In the genomic region with DNA sequence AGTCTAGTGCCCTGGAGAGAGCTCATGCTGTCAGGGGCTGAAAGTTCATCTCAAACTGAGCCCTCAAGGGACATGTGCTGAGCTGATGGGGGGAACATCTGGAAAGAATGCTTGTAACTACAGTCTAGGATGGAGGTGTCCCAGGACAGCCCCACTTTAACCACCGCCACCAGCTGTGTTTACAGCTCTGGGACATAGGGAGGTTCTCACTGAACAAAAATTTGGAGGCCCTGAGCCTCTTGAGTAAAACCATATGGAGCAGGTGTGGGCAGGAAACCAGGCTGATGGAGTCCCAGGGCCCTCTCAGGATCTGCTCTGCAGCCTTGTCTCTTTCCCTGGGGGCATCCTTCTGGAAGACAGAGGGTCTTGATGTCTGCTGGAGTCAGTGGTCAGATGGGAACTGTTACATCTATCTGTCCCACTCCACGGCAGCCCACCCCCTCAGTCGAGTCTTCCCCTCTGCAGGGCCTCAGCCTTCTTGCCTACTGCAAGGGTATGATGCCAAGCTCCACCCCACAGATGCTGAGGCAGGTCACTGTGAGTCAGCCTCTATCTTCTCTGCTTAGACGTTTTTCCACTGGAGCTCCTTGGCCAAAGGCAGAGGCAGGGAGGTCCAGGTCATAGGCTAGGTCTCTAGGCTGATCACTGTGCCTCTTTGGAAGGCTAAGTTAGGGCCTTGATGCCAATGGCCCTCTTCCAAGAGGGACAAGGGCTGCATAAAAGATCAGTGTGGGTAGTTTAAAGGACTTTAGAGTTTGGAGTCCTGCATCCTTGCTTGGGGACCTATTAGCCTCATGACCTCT, we compare ENCODE assay signal across 10 mouse cellular contexts. TPM values are rescaled to one million over a fixed set of nuclear protein-coding genes. Genes with fewer than 3 reads are reported as not detected.
A peak's percentile ranks its signal among the peaks of the same experiment; 100 is the strongest.
DNase-seq lines count a peak whose midpoint lies in the region; ATAC-seq and TF ChIP-seq lines count a peak whose summit lies in the region.
"Had no signal": no experiment of that assay in that cellular context is flagged by ENCODE, and none has a peak within 500 bp of the region (broad histone marks: within the 10 kb centered on the region; RNA-seq: fewer than 3 reads in every experiment).

No protein-coding gene starts in this region.

- H3K27me3 ChIP-seq in heart, adult 2 months (ENCODE audit: control insufficient read depth, insufficient read depth, low read length) = no peaks in the 10 kb centered on the region
- H3K27me3 ChIP-seq in heart, embryonic 11.5 days (ENCODE audit: control insufficient read depth, insufficient read depth, low read length) = peaks cover 4% of the 10 kb centered on the region
- 0 out of 2 replicates have a peak, but pooled peaks cover 2% of the 10 kb centered on the region for H3K27me3 ChIP-seq in embryonic facial prominence, embryonic 12.5 days
- H3K27me3 ChIP-seq in hindbrain, embryonic 16.5 days (replicated peaks; ENCODE audit: control insufficient read depth, insufficient read depth, low read length) = no peaks in the 10 kb centered on the region; the same call in 1 of the 2 replicates
- peaks cover 4% of the 10 kb centered on the region; the same call in 1 of the 2 replicates for H3K27me3 ChIP-seq in hindbrain, embryonic 11.5 days (ENCODE audit: control insufficient read depth, insufficient read depth, low read length)
- H3K27me3 ChIP-seq: forebrain, embryonic 15.5 days had no signal

- DNase-seq in heart, adult 2 months = peak; percentile 48 to 70
- DNase-seq in adipocyte (ENCODE audit: low spot score) = peak; percentile 73
- peak; percentile 47 for DNase-seq in heart, postnatal 14 days
- no peak for DNase-seq in hindbrain, embryonic 11.5 days (ENCODE audit: low spot score)
- DNase-seq: thymus, postnatal 25 days had no signal

- H3K9ac ChIP-seq in heart, adult 2 months (ENCODE audit: low read depth, low read length) = no peak overlapping the region
- H3K9ac ChIP-seq in heart, embryonic 11.5 days (ENCODE audit: low read depth, low read length) = no peak overlapping the region
- H3K9ac ChIP-seq in embryonic facial prominence, embryonic 12.5 days = no peak overlapping the region
- no peak overlapping the region for H3K9ac ChIP-seq in hindbrain, embryonic 16.5 days (ENCODE audit: low read depth, low read length)
- H3K9ac ChIP-seq in hindbrain, embryonic 11.5 days (ENCODE audit: low read depth, low read length) = no peak overlapping the region
- H3K9ac ChIP-seq: forebrain, embryonic 15.5 days had no signal

- no peak overlapping the region for H3K4me2 ChIP-seq in heart, embryonic 11.5 days
- no peak overlapping the region for H3K4me2 ChIP-seq in embryonic facial prominence, embryonic 12.5 days (replicated peaks)
- H3K4me2 ChIP-seq in hindbrain, embryonic 16.5 days (ENCODE audit: low read length) = no peak overlapping the region
- H3K4me2 ChIP-seq in hindbrain, embryonic 11.5 days (replicated peaks; ENCODE audit: low read depth, low read length) = no peak overlapping the region
- H3K4me2 ChIP-seq: forebrain, embryonic 15.5 days had no signal

- ATAC-seq in heart, embryonic 11.5 days (replicated peaks; ENCODE audit: insufficient number of reproducible peaks, low FRiP score, low TSS enrichment) = no peak
- ATAC-seq in embryonic facial prominence, embryonic 12.5 days (ENCODE audit: insufficient number of reproducible peaks, insufficient read depth, low FRiP score, low TSS enrichment) = 0 out of 2 replicates have a peak, but pooled peaks have one; percentile 68
- no peak for ATAC-seq in hindbrain, embryonic 16.5 days
- no peak for ATAC-seq in hindbrain, embryonic 11.5 days (ENCODE audit: low FRiP score)
- no peak for ATAC-seq in megakaryocyte, adult 5-6 weeks (ENCODE audit: poor library complexity, severe bottlenecking)
- ATAC-seq: forebrain, embryonic 15.5 days had no signal

- H3K36me3 ChIP-seq in heart, adult 2 months (ENCODE audit: control insufficient read depth, insufficient read depth, low read length) = no peaks in the 10 kb centered on the region
- no peaks in the 10 kb centered on the region; the same call in 1 of the 2 replicates for H3K36me3 ChIP-seq in heart, embryonic 11.5 days (ENCODE audit: control insufficient read depth, insufficient read depth, low read length)
- H3K36me3 ChIP-seq in embryonic facial prominence, embryonic 12.5 days = no peaks in the 10 kb centered on the region
- no peaks in the 10 kb centered on the region for H3K36me3 ChIP-seq in hindbrain, embryonic 16.5 days (ENCODE audit: control insufficient read depth, insufficient read depth, low read length)
- H3K36me3 ChIP-seq in hindbrain, embryonic 11.5 days (ENCODE audit: control insufficient read depth, insufficient read depth, low read length) = no peaks in the 10 kb centered on the region
- H3K36me3 ChIP-seq: forebrain, embryonic 15.5 days had no signal

- WGBS in heart, adult 2 months = 35% methylated on average over 4 of the region's 4 CpGs
- 53% methylated on average over 4 of the region's 4 CpGs for WGBS in heart, embryonic 11.5 days (ENCODE audit: insufficient replicate concordance)
- WGBS in embryonic facial prominence, embryonic 12.5 days = 21% methylated on average over 4 of the region's 4 CpGs
- 46% methylated on average over 4 of the region's 4 CpGs for WGBS in hindbrain, embryonic 16.5 days
- 57% methylated on average over 4 of the region's 4 CpGs for WGBS in hindbrain, embryonic 11.5 days

- no peak for TF ChIP-seq EP300 in heart, adult 2 months (IDR thresholded peaks at IDR 0.05; ENCODE audit: insufficient read depth, low read depth, low read length)

- no peaks in the 10 kb centered on the region for H3K79me2 ChIP-seq in heart, adult 2 months (replicated peaks; ENCODE audit: control insufficient read depth, insufficient read depth, low read length)

- TF ChIP-seq CTCF in heart, adult 2 months (IDR thresholded peaks at IDR 0.05) = no peak

- H3K27ac ChIP-seq in heart, adult 2 months = peak overlapping the region; percentile 47
- no peak overlapping the region for H3K27ac ChIP-seq in heart, embryonic 11.5 days (ENCODE audit: low read depth, low read length)
- peak overlapping the region; percentile 42 for H3K27ac ChIP-seq in embryonic facial prominence, embryonic 12.5 days
- H3K27ac ChIP-seq in hindbrain, embryonic 16.5 days (ENCODE audit: low read depth, low read length) = no peak overlapping the region
- H3K27ac ChIP-seq in hindbrain, embryonic 11.5 days (ENCODE audit: low read depth, low read length) = no peak overlapping the region

- no peaks in the 10 kb centered on the region for H3K9me3 ChIP-seq in heart, embryonic 11.5 days (replicated peaks; ENCODE audit: control insufficient read depth, low read length)
- no peaks in the 10 kb centered on the region for H3K9me3 ChIP-seq in embryonic facial prominence, embryonic 12.5 days
- no peaks in the 10 kb centered on the region for H3K9me3 ChIP-seq in hindbrain, embryonic 16.5 days (ENCODE audit: control insufficient read depth, low read length)
- no peaks in the 10 kb centered on the region for H3K9me3 ChIP-seq in hindbrain, embryonic 11.5 days (ENCODE audit: control insufficient read depth, low read length)
- H3K9me3 ChIP-seq: forebrain, embryonic 15.5 days had no signal

- H3K4me3 ChIP-seq in heart, adult 2 months = no peak overlapping the region
- no peak overlapping the region for H3K4me3 ChIP-seq in heart, embryonic 11.5 days (ENCODE audit: low read depth, low read length)
- H3K4me3 ChIP-seq in embryonic facial prominence, embryonic 12.5 days = no peak overlapping the region
- no peak overlapping the region for H3K4me3 ChIP-seq in hindbrain, embryonic 16.5 days (ENCODE audit: low read length)
- H3K4me3 ChIP-seq in hindbrain, embryonic 11.5 days (ENCODE audit: low read depth, low read length) = no peak overlapping the region
- H3K4me3 ChIP-seq: forebrain, embryonic 15.5 days had no signal

- H3K4me1 ChIP-seq in heart, adult 2 months (ENCODE audit: control insufficient read depth, insufficient read depth, low read length) = peaks cover 9% of the 10 kb centered on the region
- no peaks in the 10 kb centered on the region for H3K4me1 ChIP-seq in heart, embryonic 11.5 days (ENCODE audit: control insufficient read depth, insufficient read depth, low read length)
- H3K4me1 ChIP-seq in embryonic facial prominence, embryonic 12.5 days = peaks cover 38% of the 10 kb centered on the region
- H3K4me1 ChIP-seq in hindbrain, embryonic 16.5 days (ENCODE audit: control insufficient read depth, insufficient read depth, low read depth, low read length) = peaks cover 11% of the 10 kb centered on the region
- H3K4me1 ChIP-seq in hindbrain, embryonic 11.5 days (replicated peaks; ENCODE audit: control insufficient read depth, insufficient read depth, low read length) = peaks cover 4% of the 10 kb centered on the region

- intact Hi-C loops in heart, adult 2 months (cut with DNase I) = loop anchor here (5.0 kb wide), 2 partner anchors 65 to 220 kb away; partner anchors contain the start of gene Loxl1
- intact Hi-C loops in heart, postnatal 14 days (cut with DNase I) = no loop called here

- TF ChIP-seq POLR2A in heart, adult 2 months (IDR thresholded peaks at IDR 0.05; ENCODE audit: insufficient read depth, low read depth, low read length) = no peak

RNA-seq across cellular contexts. Expression of gene Ccdc33, which starts 26.8 kb away (rescaled TPM):
- not detected for total RNA-seq in heart, adult 2 months (2021)
- polyA plus RNA-seq in heart, adult 2 months (2012; rRNA removed) = 1.3 TPM in 1 of 2 replicates, not detected in the other
- polyA plus RNA-seq in heart, embryonic 11.5 days (2014; fragmentation: Nextera tagmentation; extraction: Ambion mirVana) = 0.37 TPM in 1 of 2 replicates, not detected in the other
- polyA plus RNA-seq in embryonic facial prominence, embryonic 12.5 days (2016; fragmentation: Nextera tagmentation; extraction: Ambion mirVana) = 0.13 and 0.50 TPM in 2 replicates
- under 1 TPM in 1 of 2 experiments, not detected in 1; 0.53 TPM for total RNA-seq in heart, postnatal 14 days (2021)
- 0.43 and 0.79 TPM in 2 replicates for polyA plus RNA-seq in hindbrain, embryonic 16.5 days (2015; fragmentation: Nextera tagmentation; extraction: Ambion mirVana)
- 0.31 and 0.99 TPM in 2 replicates for polyA plus RNA-seq in hindbrain, embryonic 11.5 days (2014; fragmentation: Nextera tagmentation; extraction: Ambion mirVana)
- not detected in 2 replicates for total RNA-seq in megakaryocyte, adult 5-6 weeks (2015)
- total RNA-seq in megakaryocyte, adult 5-6 weeks (2017) = not detected in 2 replicates

RNA-seq across cellular contexts. Expression of gene Stra6, which starts 28.2 kb away (rescaled TPM):
- under 1 TPM; 0.34 to 0.65 TPM for total RNA-seq in heart, adult 2 months (2021)
- polyA plus RNA-seq in heart, adult 2 months (2012; rRNA removed) = 0.68 and 1.3 TPM in 2 replicates
- polyA plus RNA-seq in heart, embryonic 11.5 days (2014; fragmentation: Nextera tagmentation; extraction: Ambion mirVana) = 3.4 and 4.0 TPM in 2 replicates
- polyA plus RNA-seq in embryonic facial prominence, embryonic 12.5 days (2016; fragmentation: Nextera tagmentation; extraction: Ambion mirVana) = 30.1 and 38.1 TPM in 2 replicates
- total RNA-seq in heart, postnatal 14 days (2021) = under 1 TPM; 0.32 to 0.76 TPM
- 11.6 and 16.4 TPM in 2 replicates for polyA plus RNA-seq in hindbrain, embryonic 16.5 days (2015; fragmentation: Nextera tagmentation; extraction: Ambion mirVana)
- polyA plus RNA-seq in hindbrain, embryonic 11.5 days (2014; fragmentation: Nextera tagmentation; extraction: Ambion mirVana) = 8.2 and 12.7 TPM in 2 replicates
- total RNA-seq in megakaryocyte, adult 5-6 weeks (2015) = not detected in 2 replicates
- not detected in 2 replicates for total RNA-seq in megakaryocyte, adult 5-6 weeks (2017)

Comparison
In these comparisons a context has a peak if more than half of its experiments do, and no peak if none do; other contexts are left out.
1. H3K27ac ChIP-seq: peak in heart, adult 2 months (single experiment) and embryonic facial prominence, embryonic 12.5 days (single experiment); none in heart, embryonic 11.5 days (single experiment), hindbrain, embryonic 16.5 days (single experiment) and hindbrain, embryonic 11.5 days (single experiment).